Mouse (Mus musculus) heart, postnatal 0 days (tissue): ENCODE measurements around the gene Pdlim5.

Experiments
- CTCF ChIP-seq: IDR thresholded peaks from 2 replicates; pipeline ENCODE4 v1.5.1; 2016; ENCODE audit warnings: antibody characterized with exemption, control low read depth, low read depth
- EP300 ChIP-seq: IDR thresholded peaks from 2 replicates; pipeline ENCODE4 v1.6.1; 2016; ENCODE audit warnings: antibody characterized with exemption, low read depth

- TF ChIP-seq EP300 (no peak), CTCF (no peak)
These were observed 85.0 kb downstream of the Pdlim5 start for GRCm38 (mm10) chr3:142310446-142310845.
